Mouse (Mus musculus) layer of hippocampus, postnatal 25 days (tissue): Measurements from ENCODE around the gene Tex44. TPM values are rescaled to one million over a fixed set of nuclear protein-coding genes. Genes with fewer than 3 reads are reported as not detected.
"Not testable (repeated sequence)": the region's sequence is repeated elsewhere in the genome, so short reads cannot be mapped to it uniquely, and the experiment has no call there.

ENCODE experiments used
- DNase-seq, 2 experiments: peaks; one replicate each; pipeline ENCODE4 v3.0.0; 2022; ENCODE audit warnings: mixed read lengths in 2 of 2, low spot score in 1 of 2; ENCODE audit errors: extremely low spot score in 1 of 2
- total RNA-seq, 2 experiments: library from RNA; stranded (reverse); gene quantifications; 2 replicates each; pipeline ENCODE4 v1.2.3; 2021

The Tex44 gene
- total RNA-seq, 2 experiments from 2014 or later = not detected

DNA sequence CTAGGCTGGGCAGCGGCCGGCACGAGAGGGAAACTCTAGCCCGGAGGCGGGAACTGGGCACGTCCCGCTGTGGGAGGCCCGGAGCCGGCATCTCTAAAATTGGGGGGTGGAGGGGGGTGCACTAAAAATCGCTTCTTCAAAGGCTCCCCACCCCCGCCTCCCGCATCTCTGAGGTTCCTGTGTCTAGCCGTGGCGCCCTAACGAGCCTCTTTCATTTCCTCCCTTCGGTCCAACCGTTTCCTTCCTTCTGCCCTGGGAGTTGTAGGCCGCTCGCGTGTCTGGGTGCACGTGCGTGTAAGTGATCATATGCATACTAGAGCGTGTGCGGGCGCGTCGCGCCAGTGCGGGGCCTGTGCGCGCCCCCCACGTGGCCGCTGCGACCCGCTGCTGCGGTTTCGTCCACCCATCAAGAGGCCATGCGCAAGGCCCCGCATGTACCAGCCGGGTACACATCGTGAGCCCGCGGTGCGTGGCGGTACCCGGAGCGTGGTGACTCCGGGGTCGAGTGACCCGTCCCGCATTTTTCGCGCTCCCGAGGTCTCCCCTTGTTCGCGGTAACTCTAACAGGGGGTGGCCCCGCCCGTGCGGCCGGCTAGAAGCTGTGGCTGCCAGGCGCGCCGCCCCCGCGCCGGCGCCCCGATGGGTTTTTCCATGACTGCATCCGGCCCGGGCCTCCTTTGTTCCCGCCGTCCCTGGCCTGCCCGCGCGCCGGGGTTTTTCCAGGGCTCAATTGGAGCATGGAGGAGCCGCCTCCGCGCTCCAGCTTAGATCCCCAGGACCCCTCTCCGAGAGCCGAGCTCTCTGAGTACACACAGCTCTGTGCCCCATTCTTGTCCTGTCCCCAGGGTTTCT, 16.1 kb downstream of the Tex44 start:
- DNase-seq = peak; percentile 70 to 77

DNA sequence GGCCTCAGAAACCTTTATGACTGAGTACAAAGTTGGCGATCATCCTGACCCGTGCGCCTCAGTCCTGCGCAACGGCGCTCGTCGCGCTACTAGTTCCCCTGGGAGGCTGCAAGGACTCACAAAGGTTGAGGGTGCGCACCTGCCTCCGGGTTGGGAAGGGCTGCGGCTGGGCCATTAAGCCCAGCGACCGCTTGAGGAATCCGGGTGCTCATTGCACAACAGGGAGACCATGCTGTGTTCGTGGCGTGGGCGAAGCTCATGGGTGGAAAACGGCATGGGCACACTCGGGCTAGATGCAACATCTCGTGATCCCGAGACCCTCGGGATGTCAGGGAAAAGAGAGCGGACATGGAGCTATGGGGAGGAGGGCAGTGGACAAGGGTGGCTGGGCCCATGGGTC, 16.7 kb downstream of the Tex44 start:
- DNase-seq = no peak

- DNase-seq = no peak
Measured at GRCm38 (mm10) chr1:86443386-86444172, 17.4 kb downstream of the Tex44 start.

DNA sequence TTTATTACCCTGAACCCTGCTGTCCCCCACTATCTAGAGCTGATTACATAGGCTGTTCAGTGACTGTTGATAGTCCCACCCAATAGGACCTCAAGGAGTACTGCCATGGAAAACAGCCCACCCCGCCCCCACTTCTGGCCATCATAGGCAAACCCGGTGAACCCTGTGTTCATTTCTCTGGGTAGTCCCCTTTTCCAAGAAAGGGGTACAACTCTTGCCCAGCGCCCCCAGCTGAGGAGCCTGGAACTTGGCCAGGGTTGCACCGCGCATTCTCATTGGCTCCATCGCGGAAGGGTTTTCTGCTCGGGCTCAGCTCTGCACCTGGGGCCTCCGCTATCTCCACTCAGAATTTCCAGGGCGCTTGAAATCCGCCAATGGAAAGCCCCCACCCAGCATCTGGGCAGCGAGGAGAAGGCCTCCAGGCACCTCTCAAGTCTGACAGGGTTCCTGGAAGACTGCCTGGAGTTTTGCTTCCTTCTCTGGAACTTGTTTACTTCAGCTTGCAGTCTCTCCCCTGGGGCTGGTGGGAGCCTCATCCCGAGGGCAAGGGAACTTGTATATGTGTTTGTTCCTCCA, 21.6 kb downstream of the Tex44 start:
- no peak for DNase-seq

GRCm38 (mm10) chr1:86448272-86448671, 22.1 kb downstream of the Tex44 start:
- DNase-seq = no peak

DNA sequence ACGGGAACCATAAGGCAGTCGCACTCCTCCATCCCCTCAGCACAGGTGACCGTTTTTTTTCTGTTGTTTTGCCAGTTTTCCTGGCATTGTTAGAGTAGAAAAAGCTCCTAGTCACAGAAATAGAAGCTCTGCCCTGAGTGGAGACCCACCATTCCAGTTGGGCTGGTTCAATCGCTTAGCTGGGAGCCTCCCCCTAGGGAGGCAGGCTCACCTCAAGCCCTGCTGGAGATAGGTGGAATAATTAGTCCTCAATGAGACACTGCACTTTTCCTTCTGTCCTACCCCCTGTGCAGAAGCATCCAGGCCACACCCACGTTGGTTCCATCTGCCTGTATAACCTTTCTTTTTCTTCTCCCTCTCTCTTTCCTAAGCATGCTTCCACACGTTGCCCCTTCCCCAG, 23.8 kb downstream of the Tex44 start:
- no peak for DNase-seq

DNA sequence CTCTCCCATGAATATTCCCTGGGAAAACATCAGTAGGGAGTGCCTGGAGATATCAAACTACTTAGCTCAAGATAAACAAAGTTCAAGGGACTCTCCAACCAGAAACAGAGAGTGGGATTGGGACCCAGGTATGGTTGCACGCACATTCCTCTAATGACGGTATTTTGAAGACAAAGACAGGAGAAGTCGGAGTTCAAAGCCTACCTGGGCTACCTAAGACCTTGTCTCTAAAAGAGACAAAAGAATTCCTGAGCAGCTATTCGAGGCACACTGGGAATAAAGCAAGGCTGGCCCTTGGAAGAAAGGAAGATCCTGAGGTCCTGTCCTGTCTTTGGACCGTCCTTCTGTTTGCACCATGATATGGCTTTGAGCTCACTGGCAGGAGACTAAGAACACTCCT, 26.6 kb downstream of the Tex44 start:
- DNase-seq = no peak

GRCm38 (mm10) chr1:86456892-86457581, 30.9 kb downstream of the Tex44 start:
- no peak for DNase-seq

- DNase-seq = no peak
Measured at GRCm38 (mm10) chr1:86459371-86459770, 33.2 kb downstream of the Tex44 start.

GRCm38 (mm10) chr1:86464223-86464874, 38.2 kb downstream of the Tex44 start:
- DNase-seq = no peak

- DNase-seq = no peak
Measured at GRCm38 (mm10) chr1:86464875-86465224, 38.7 kb downstream of the Tex44 start.

- no peak for DNase-seq
Measured at GRCm38 (mm10) chr1:86467416-86467815, 41.3 kb downstream of the Tex44 start.

DNA sequence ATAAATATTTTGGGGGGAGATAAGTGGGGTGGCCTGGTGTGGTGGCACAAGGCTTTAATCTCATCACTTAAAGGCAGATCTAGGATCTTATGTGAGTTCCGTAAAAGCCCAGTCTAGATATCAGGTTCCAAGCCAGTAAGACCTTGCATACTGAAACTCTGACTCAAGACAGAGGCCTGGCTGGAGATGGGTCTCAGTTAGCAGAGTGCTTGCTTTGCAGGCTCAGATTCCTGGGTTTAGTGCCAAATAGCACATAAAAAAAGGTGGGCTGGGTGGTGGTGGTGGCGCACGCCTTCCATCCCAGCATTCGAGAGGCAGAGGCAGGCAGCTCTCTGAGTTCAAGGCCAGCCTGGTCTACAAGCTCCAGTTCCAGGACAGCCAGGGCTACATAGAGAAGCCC, 43.7 kb downstream of the Tex44 start:
- no peak for DNase-seq

DNA sequence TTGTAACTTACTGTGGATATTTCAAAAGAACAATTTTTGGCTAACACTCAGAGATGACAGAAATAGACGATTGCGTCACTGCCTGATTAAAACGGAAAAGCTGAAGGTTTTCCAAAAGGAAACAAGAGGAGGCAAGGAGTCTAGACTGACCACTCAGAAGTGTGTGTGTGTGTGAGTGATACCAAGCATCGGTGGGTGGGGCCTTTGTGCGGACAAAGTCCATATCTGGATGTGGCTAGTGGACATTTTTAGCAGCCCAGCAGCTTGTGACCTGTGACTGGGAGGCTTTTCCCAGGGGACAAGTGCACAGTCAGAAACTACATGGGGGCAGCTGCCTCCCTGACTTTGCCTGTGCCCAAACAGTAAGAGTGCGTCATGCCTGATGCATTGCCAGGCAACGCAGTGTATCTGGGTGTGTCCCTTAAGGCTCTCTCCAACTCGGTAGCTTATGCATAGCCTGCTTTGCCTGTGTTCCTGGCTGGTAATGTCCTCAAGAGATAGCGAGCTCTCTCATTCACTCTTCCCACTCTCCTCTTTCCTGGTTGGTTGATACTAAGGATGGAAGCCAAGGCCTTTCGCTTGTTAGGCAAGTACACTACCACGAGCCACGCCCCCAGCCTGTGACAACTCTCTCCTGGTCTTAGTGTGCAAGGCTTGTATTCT, 44.5 kb downstream of the Tex44 start:
- DNase-seq = no peak

DNA sequence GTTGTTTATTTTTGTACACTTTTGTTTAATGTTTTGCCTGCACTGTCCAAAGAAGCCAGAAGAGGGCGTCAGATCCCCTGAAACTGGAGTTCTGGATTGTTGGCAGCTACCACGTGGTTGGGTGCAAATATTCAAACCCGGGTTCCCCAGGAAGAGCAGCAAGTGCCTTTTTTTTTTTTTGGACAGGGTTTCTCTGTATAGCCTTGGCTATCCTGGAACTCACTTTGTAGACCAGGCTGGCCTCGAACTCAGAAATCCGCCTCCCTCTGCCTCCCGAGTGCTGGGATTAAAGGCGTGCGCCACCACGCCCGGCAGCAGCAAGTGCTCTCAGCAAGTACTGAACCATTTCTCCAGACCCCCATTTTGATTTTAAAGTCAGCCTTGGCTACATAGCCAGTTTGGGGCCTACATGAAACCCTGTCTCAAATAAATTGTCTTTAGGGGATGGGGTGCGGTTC, 45.4 kb downstream of the Tex44 start:
- not testable (repeated sequence) for DNase-seq

DNA sequence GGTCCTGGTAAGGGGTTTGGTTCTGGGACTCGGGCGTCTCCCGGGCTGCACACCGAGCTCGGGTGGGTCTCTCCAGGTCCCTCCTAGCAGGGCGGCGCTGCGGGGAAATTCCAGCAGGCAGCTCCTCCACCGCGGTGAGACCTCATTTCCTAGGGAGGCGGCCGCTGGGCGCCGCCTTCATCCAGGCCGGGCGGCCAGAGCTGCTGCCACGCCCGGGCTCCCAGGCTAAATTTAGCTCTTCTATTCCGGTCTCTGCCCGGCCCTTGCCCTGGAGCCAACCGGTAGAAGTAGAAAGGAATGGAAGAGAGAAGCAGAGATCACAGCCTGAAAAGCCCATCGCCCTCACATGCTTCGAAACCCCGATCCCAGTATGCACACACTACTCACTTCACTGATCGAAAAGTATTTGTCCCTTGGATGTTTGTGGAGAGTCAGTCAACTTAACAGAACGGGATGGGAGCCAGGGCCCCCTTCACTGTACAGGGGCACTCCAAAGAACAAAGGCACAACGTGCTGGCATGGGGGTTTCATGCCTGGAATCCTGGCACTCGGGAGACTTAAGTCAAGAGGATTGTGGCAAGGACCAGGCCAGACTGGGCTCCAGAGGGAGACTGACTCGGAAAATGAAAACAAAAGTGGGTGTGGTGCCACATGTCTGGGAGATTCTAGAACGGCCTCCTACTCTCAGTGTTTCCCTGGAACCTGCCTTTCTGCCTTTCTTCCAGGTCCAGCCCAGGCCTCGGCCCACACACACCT, 46.2 kb downstream of the Tex44 start:
- DNase-seq = no peak

GRCm38 (mm10) chr1:86473109-86473760, 47.1 kb downstream of the Tex44 start:
- no peak for DNase-seq
